8 mouse cellular contexts compared by ENCODE assay signal in the genomic region with DNA sequence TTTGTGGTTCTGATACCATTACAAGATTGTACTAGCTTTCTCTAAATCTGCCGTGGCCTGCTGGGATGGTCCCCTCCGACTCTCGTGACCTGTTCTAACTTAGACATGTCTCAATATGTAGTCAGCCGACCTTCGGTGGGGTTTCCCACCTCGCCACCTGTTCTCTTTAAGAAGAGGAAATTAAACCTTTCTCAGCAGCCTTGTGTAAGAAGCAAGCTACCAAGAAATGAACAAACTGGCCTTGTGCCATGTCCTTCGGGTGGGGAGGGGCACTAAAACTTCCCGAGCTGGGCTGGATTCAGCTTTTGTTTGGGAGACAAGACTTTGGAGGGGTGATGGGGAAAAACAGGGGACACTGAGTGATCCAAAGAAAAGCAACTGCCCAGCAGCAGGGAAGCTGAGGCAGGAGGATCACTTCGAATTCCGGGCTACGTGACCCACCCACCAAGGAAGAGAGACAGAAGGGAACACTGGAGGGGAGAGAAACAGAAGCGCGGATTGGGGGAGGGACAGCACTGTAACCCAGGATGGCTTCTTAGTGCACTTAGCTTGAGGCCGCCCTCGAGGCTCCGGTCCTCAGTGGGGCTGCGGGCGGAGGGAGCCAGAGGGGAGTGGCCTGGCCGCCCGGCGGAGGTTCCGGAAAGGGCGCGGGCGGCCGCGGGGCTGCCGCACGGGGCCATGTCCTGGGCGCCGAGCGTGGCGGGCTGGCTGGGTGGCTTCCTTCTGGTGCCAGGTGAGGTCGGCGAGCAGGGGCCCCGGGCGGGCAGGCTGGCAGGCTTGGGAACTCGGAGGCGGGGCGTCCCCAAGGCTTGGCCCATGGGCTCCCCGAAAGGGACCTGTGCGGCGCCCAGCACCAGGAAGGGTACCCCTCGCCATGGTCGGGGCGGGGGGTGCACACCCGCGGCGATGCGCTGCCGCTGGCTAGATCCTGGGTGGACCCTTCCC. TPM values are rescaled to one million over a fixed set of nuclear protein-coding genes. Genes with fewer than 3 reads are reported as not detected.
A peak's percentile ranks its signal among the peaks of the same experiment; 100 is the strongest.
DNase-seq lines count a peak whose midpoint lies in the region; ATAC-seq and TF ChIP-seq lines count a peak whose summit lies in the region.

Il10rb (plus strand) TSS at position 525 of the 945 bp plus-strand sequence.

- peak within 1 kb of the TSS; percentile 71 for H3K9ac ChIP-seq in ES-E14 (ENCODE audit: insufficient read depth, low read depth, low read length, poor library complexity, severe bottlenecking)
- H3K9ac ChIP-seq in forebrain, postnatal 0 days = peak within 1 kb of the TSS; percentile 61
- peak within 1 kb of the TSS; percentile 68 for H3K9ac ChIP-seq in lung, postnatal 0 days (replicated peaks; ENCODE audit: low read depth)

- peak within 1 kb of the TSS; percentile 63 to 77 for H3K4me3 ChIP-seq in ES-E14 (ENCODE audit: insufficient read depth in 1 of 2, low read depth in 1 of 2, low read length in 2 of 2, poor library complexity in 1 of 2, severe bottlenecking in 1 of 2)
- H3K4me3 ChIP-seq in forebrain, postnatal 0 days (ENCODE audit: low read depth, low read length) = peak within 1 kb of the TSS; percentile 54
- peak within 1 kb of the TSS; percentile 74 for H3K4me3 ChIP-seq in layer of hippocampus, adult 2 months
- H3K4me3 ChIP-seq in lung, postnatal 0 days (ENCODE audit: low read depth, low read length) = peak within 1 kb of the TSS; percentile 66

- WGBS in forebrain, postnatal 0 days = 10% methylated on average over 46 of the region's 51 CpGs
- WGBS in lung, postnatal 0 days = 4% methylated on average over 48 of the region's 51 CpGs

- no peak for DNase-seq in ES-E14 (ENCODE audit: low read depth, low spot score)
- DNase-seq in cerebellum, adult 11-12 months = peak; percentile 26
- peak; percentile 47 for DNase-seq in forebrain, postnatal 0 days
- peak; percentile 76 for DNase-seq in heart, postnatal 25 days (ENCODE audit: low spot score)
- DNase-seq in layer of hippocampus, adult 2 months (ENCODE audit: low spot score in 2 of 2) = peak in 1 of 2 experiments; percentile 24
- peak; percentile 91 for DNase-seq in lung, postnatal 0 days (ENCODE audit: low spot score)
- DNase-seq in ovary, adult 18-20 months (ENCODE audit: low spot score) = peak; percentile 70
- DNase-seq in thymus, postnatal 10 days (ENCODE audit: low spot score in 2 of 2) = peak; percentile 62 to 69

- H3K36me3 ChIP-seq in ES-E14 (ENCODE audit: control insufficient read depth, insufficient read depth, low read length, poor library complexity, severe bottlenecking) = no peaks in the 10 kb centered on the region
- peaks cover 9% of the 10 kb centered on the region; the same call in 1 of the 2 replicates for H3K36me3 ChIP-seq in forebrain, postnatal 0 days (ENCODE audit: insufficient read depth)
- peaks cover 5% of the 10 kb centered on the region; the same call in 1 of the 2 replicates for H3K36me3 ChIP-seq in lung, postnatal 0 days (ENCODE audit: insufficient read depth, low read length)

- no peaks in the 10 kb centered on the region for H3K27me3 ChIP-seq in forebrain, postnatal 0 days (ENCODE audit: insufficient read depth, low read length)
- H3K27me3 ChIP-seq in lung, postnatal 0 days (replicated peaks; ENCODE audit: insufficient read depth, low read length) = no peaks in the 10 kb centered on the region

- in situ Hi-C loops in ES-E14 (cut with MboI; ENCODE audit: low sequenced_read_pairs in 2 of 2, unreplicated experiment in 2 of 2) = no loop called here

- intact Hi-C loops in heart, postnatal 25 days (cut with DNase I) = loop anchor here (2.0 kb wide), 2 partner anchors 35 to 79 kb away; partner anchors contain the start of gene Ifnar1

- no peaks in the 10 kb centered on the region for H3K4me1 ChIP-seq in ES-E14 (ENCODE audit: control insufficient read depth in 2 of 2, insufficient read depth in 2 of 2, low read length in 2 of 2, poor library complexity in 1 of 2)
- H3K4me1 ChIP-seq in forebrain, postnatal 0 days (ENCODE audit: insufficient read depth) = no peaks in the 10 kb centered on the region
- peaks cover 11% of the 10 kb centered on the region; the same call in 1 of the 2 replicates for H3K4me1 ChIP-seq in lung, postnatal 0 days (ENCODE audit: insufficient read depth, low read depth, low read length)

- peak; percentile 24; the same call in 1 of the 2 replicates for TF ChIP-seq EP300 in lung, postnatal 0 days (IDR thresholded peaks at IDR 0.05)

- H3K27ac ChIP-seq in ES-E14 (ENCODE audit: insufficient read depth, low read depth, low read length, poor library complexity, severe bottlenecking) = no peak within 1 kb of the TSS
- H3K27ac ChIP-seq in forebrain, postnatal 0 days (ENCODE audit: low read depth, low read length) = peak within 1 kb of the TSS; percentile 57
- peak within 1 kb of the TSS; percentile 91 for H3K27ac ChIP-seq in layer of hippocampus, adult 2 months
- peak within 1 kb of the TSS; percentile 90 for H3K27ac ChIP-seq in lung, postnatal 0 days (ENCODE audit: low read length)

- TF ChIP-seq CTCF in forebrain, postnatal 0 days (IDR thresholded peaks at IDR 0.05; ENCODE audit: low read depth) = no peak
- TF ChIP-seq CTCF in layer of hippocampus, adult 2 months (conservative IDR thresholded peaks at IDR 0.05) = no peak
- no peak for TF ChIP-seq CTCF in lung, postnatal 0 days (IDR thresholded peaks at IDR 0.05)

- ATAC-seq in forebrain, postnatal 0 days = peak; percentile 80
- peak; percentile 90 for ATAC-seq in lung, postnatal 0 days

- peak within 1 kb of the TSS; percentile 98 for H3K4me2 ChIP-seq in forebrain, postnatal 0 days (ENCODE audit: low read depth)
- peak within 1 kb of the TSS; percentile 70 for H3K4me2 ChIP-seq in lung, postnatal 0 days (replicated peaks; ENCODE audit: low read depth, low read length)

- H3K9me3 ChIP-seq in ES-E14 (ENCODE audit: control insufficient read depth, insufficient read depth, low read depth, low read length) = no peaks in the 10 kb centered on the region
- no peaks in the 10 kb centered on the region for H3K9me3 ChIP-seq in forebrain, postnatal 0 days (ENCODE audit: low read length)
- no peaks in the 10 kb centered on the region for H3K9me3 ChIP-seq in lung, postnatal 0 days (ENCODE audit: low read length)

TF ChIP-seq in ES-E14, 5 proteins besides CTCF, POLR2A, EP300 and RAD21:
- TF ChIP-seq ZC3H11A (IDR thresholded peaks at IDR 0.05; ENCODE audit: borderline replicate concordance, low read depth, low read length) (no peak), ZNF384 (IDR thresholded peaks at IDR 0.05; ENCODE audit: low read depth, low read length) (no peak), HCFC1 (IDR thresholded peaks at IDR 0.05; ENCODE audit: borderline replicate concordance, insufficient read depth, low read length) (no peak), CHD2 (IDR thresholded peaks at IDR 0.05; ENCODE audit: low read depth, low read length) (no peak)

RNA-seq across cellular contexts. Expression of gene Il10rb, which starts in this region (rescaled TPM):
- total RNA-seq in ES-E14 (2012; rRNA removed) = 2.3 and 3.4 TPM in 2 replicates
- total RNA-seq in forebrain, postnatal 0 days (2014; rRNA removed) = 5.0 and 7.9 TPM in 2 replicates
- polyA plus RNA-seq in forebrain, postnatal 0 days (2015; fragmentation: Nextera tagmentation; extraction: Ambion mirVana) = 9.2 and 11.1 TPM in 2 replicates
- total RNA-seq in heart, postnatal 25 days (2021) = 100 to 1,000 TPM in 1 of 2 experiments, 10 to 100 TPM in 1; 97.5 to 105 TPM
- total RNA-seq in layer of hippocampus, adult 2 months (2021) = 1 to 10 TPM; 8.6 to 9.0 TPM
- polyA plus RNA-seq in lung, postnatal 0 days (2015; fragmentation: Nextera tagmentation; extraction: Ambion mirVana) = 90.5 and 106 TPM in 2 replicates

Comparison
In these comparisons a context has a peak if more than half of its experiments do, and no peak if none do; other contexts are left out.
1. RNA of gene Il10rb (total RNA-seq): 97.5 to 105 TPM in heart, postnatal 25 days; 8.6 to 9.0 TPM in layer of hippocampus, adult 2 months, 5.0 to 7.9 TPM in forebrain, postnatal 0 days and 2.3 to 3.4 TPM in ES-E14; every median in the first group is over 4 times any median in the second.
2. Peak in every context shown above with its lines, with median percentiles within 50 percentile points of each other: H3K4me3 ChIP-seq and H3K9ac ChIP-seq.